Comparison of ENCODE assay signal across 16 mouse cellular contexts in genomic region chr14:122597534-122597933, GRCm38 (mm10).
"Had no signal": no experiment of that assay in that cellular context is flagged by ENCODE, and none has a peak within 500 bp of the region (broad histone marks: within the 10 kb centered on the region; RNA-seq: fewer than 3 reads in every experiment).

No protein-coding gene starts in this region.

- DNase-seq: retina, postnatal 1 day; right cerebral cortex, adult 18-20 months; right cerebral cortex, postnatal 14 days; right cerebral cortex, postnatal 25 days; right cerebral cortex, postnatal 4 days; spleen, adult 18-20 months; thymus, adult 18-20 months; thymus, adult 2 months; thymus, postnatal 14 days; thymus, postnatal 25 days; thymus, postnatal 36 days; thymus, postnatal 4 days had no signal

- H3K9me3 ChIP-seq: neural tube, embryonic 13.5 days; neural tube, embryonic 15.5 days; stomach, embryonic 15.5 days had no signal

- H3K4me1 ChIP-seq: neural tube, embryonic 13.5 days; neural tube, embryonic 15.5 days; stomach, embryonic 15.5 days had no signal

- H3K36me3 ChIP-seq: neural tube, embryonic 13.5 days; neural tube, embryonic 15.5 days; stomach, embryonic 15.5 days had no signal

- H3K27me3 ChIP-seq: neural tube, embryonic 13.5 days; neural tube, embryonic 15.5 days; stomach, embryonic 15.5 days had no signal

- H3K4me2 ChIP-seq: neural tube, embryonic 13.5 days; neural tube, embryonic 15.5 days; stomach, embryonic 15.5 days had no signal

- H3K9ac ChIP-seq: neural tube, embryonic 13.5 days; neural tube, embryonic 15.5 days; stomach, embryonic 15.5 days had no signal

- H3K4me3 ChIP-seq: neural tube, embryonic 13.5 days; neural tube, embryonic 15.5 days; stomach, embryonic 15.5 days had no signal

- H3K27ac ChIP-seq: neural tube, embryonic 13.5 days; neural tube, embryonic 15.5 days; stomach, embryonic 15.5 days; stomach, postnatal 0 days had no signal
